In genomic region chr11:3963610-3964415, GRCm38 (mm10) we compare ENCODE assay signal across 8 mouse cellular contexts. TPM values are rescaled to one million over a fixed set of nuclear protein-coding genes. Genes with fewer than 3 reads are reported as not detected.
DNase-seq lines count a peak whose midpoint lies in the region; ATAC-seq and TF ChIP-seq lines count a peak whose summit lies in the region.

TSS of gene Pes1 (plus strand) at chr11:3963975.

- H3K4me2 ChIP-seq in forebrain, embryonic 12.5 days, result peak within 1 kb of the TSS; percentile 86
- H3K4me2 ChIP-seq in heart, postnatal 0 days (ENCODE audit: low read depth, low read length), result peak within 1 kb of the TSS; percentile 74
- peak within 1 kb of the TSS; percentile 70 for H3K4me2 ChIP-seq in liver, embryonic 16.5 days (ENCODE audit: low read depth, low read length)
- H3K4me2 ChIP-seq in neural tube, embryonic 13.5 days, result peak within 1 kb of the TSS; percentile 73

- H3K4me3 ChIP-seq in E14TG2a.4 (replicated peaks; ENCODE audit: low read length), result peak within 1 kb of the TSS; percentile 89
- peak within 1 kb of the TSS; percentile 86 for H3K4me3 ChIP-seq in forebrain, embryonic 12.5 days (replicated peaks)
- peak within 1 kb of the TSS; percentile 75 for H3K4me3 ChIP-seq in heart, postnatal 0 days (ENCODE audit: low read depth, low read length)
- peak within 1 kb of the TSS; percentile 80 for H3K4me3 ChIP-seq in liver, embryonic 16.5 days (ENCODE audit: low read depth, low read length)
- H3K4me3 ChIP-seq in neural tube, embryonic 13.5 days, result peak within 1 kb of the TSS; percentile 74
- H3K4me3 ChIP-seq in testis, adult 2 months (ENCODE audit: control insufficient read depth, low read depth, low read length), result peak within 1 kb of the TSS; percentile 96

- H3K27me3 ChIP-seq in E14TG2a.4 (ENCODE audit: insufficient read depth, low read length), result no peaks in the 10 kb centered on the region
- 0 out of 2 replicates have a peak, but pooled peaks cover 4% of the 10 kb centered on the region for H3K27me3 ChIP-seq in forebrain, embryonic 12.5 days
- no peaks in the 10 kb centered on the region for H3K27me3 ChIP-seq in heart, postnatal 0 days (ENCODE audit: control insufficient read depth, insufficient read depth, low read length)
- no peaks in the 10 kb centered on the region for H3K27me3 ChIP-seq in liver, embryonic 16.5 days (ENCODE audit: control insufficient read depth, insufficient read depth, low read depth, low read length)
- no peaks in the 10 kb centered on the region for H3K27me3 ChIP-seq in neural tube, embryonic 13.5 days
- H3K27me3 ChIP-seq in testis, adult 2 months (ENCODE audit: control insufficient read depth, insufficient read depth, low read length), result no peaks in the 10 kb centered on the region

- peak; percentile 94 for ATAC-seq in forebrain, embryonic 12.5 days (ENCODE audit: low FRiP score)
- peak; percentile 94 for ATAC-seq in heart, postnatal 0 days (ENCODE audit: insufficient read depth, low read depth)
- ATAC-seq in liver, embryonic 16.5 days (ENCODE audit: low read depth), result peak; percentile 91
- ATAC-seq in neural tube, embryonic 13.5 days (ENCODE audit: low read depth), result peak; percentile 95

- WGBS in forebrain, embryonic 12.5 days, result under 1% methylated on average over 31 of the region's 31 CpGs
- under 1% methylated on average over 31 of the region's 31 CpGs for WGBS in heart, postnatal 0 days
- under 1% methylated on average over 31 of the region's 31 CpGs for WGBS in liver, embryonic 16.5 days (ENCODE audit: insufficient replicate concordance)
- under 1% methylated on average over 31 of the region's 31 CpGs for WGBS in neural tube, embryonic 13.5 days

- peak within 1 kb of the TSS; percentile 57 for H3K27ac ChIP-seq in forebrain, embryonic 12.5 days
- peak within 1 kb of the TSS; percentile 83 for H3K27ac ChIP-seq in heart, postnatal 0 days (ENCODE audit: low read depth)
- peak within 1 kb of the TSS; percentile 56 for H3K27ac ChIP-seq in liver, embryonic 16.5 days (ENCODE audit: low read length)
- H3K27ac ChIP-seq in neural tube, embryonic 13.5 days (replicated peaks), result peak within 1 kb of the TSS; percentile 35; the same call in 1 of the 2 replicates
- peak within 1 kb of the TSS; percentile 89 for H3K27ac ChIP-seq in testis, adult 2 months (ENCODE audit: control insufficient read depth, insufficient read depth, low read depth, low read length)

- no peak for TF ChIP-seq CTCF in E14TG2a.4 (conservative IDR thresholded peaks at IDR 0.05; ENCODE audit: low read length)
- no peak for TF ChIP-seq CTCF in heart, postnatal 0 days (IDR thresholded peaks at IDR 0.05; ENCODE audit: low read depth)
- TF ChIP-seq CTCF in testis, adult 2 months (IDR thresholded peaks at IDR 0.05; ENCODE audit: control insufficient read depth, insufficient read depth, insufficient replicate concordance, low read depth, low read length), result no peak

- peak; percentile 66 for TF ChIP-seq POLR2A in testis, adult 2 months (IDR thresholded peaks at IDR 0.05; ENCODE audit: control insufficient read depth, low read depth, low read length)

- H3K36me3 ChIP-seq in E14TG2a.4 (ENCODE audit: insufficient read depth, low read length), result peaks cover 33% of the 10 kb centered on the region
- peaks cover 13% of the 10 kb centered on the region for H3K36me3 ChIP-seq in forebrain, embryonic 12.5 days (replicated peaks)
- H3K36me3 ChIP-seq in heart, postnatal 0 days (replicated peaks; ENCODE audit: control insufficient read depth, insufficient read depth, low read length), result peaks cover 8% of the 10 kb centered on the region
- peaks cover 4% of the 10 kb centered on the region; the same call in 1 of the 2 replicates for H3K36me3 ChIP-seq in liver, embryonic 16.5 days (ENCODE audit: control insufficient read depth, insufficient read depth)
- H3K36me3 ChIP-seq in neural tube, embryonic 13.5 days, result peaks cover 6% of the 10 kb centered on the region
- peaks cover 3% of the 10 kb centered on the region; the same call in 1 of the 2 replicates for H3K36me3 ChIP-seq in testis, adult 2 months (ENCODE audit: control insufficient read depth, insufficient read depth, low read length)

- H3K4me1 ChIP-seq in E14TG2a.4 (replicated peaks; ENCODE audit: low read depth, low read length), result peaks cover 70% of the 10 kb centered on the region
- peaks cover 17% of the 10 kb centered on the region for H3K4me1 ChIP-seq in forebrain, embryonic 12.5 days
- H3K4me1 ChIP-seq in heart, postnatal 0 days (ENCODE audit: control insufficient read depth, insufficient read depth), result peaks cover 11% of the 10 kb centered on the region
- peaks cover 7% of the 10 kb centered on the region for H3K4me1 ChIP-seq in liver, embryonic 16.5 days (ENCODE audit: control insufficient read depth, low read depth, low read length)
- H3K4me1 ChIP-seq in neural tube, embryonic 13.5 days (replicated peaks), result peaks cover 28% of the 10 kb centered on the region
- peaks cover 3% of the 10 kb centered on the region; the same call in 1 of the 2 replicates for H3K4me1 ChIP-seq in testis, adult 2 months (ENCODE audit: control insufficient read depth, insufficient read depth, low read length)

- TF ChIP-seq EP300 in heart, postnatal 0 days (IDR thresholded peaks at IDR 0.05; ENCODE audit: low read depth), result peak; percentile 92

- H3K9ac ChIP-seq in forebrain, embryonic 12.5 days, result peak within 1 kb of the TSS; percentile 83
- H3K9ac ChIP-seq in heart, postnatal 0 days (replicated peaks; ENCODE audit: low read depth, low read length), result peak within 1 kb of the TSS; percentile 74
- peak within 1 kb of the TSS; percentile 69 for H3K9ac ChIP-seq in liver, embryonic 16.5 days (ENCODE audit: low read depth, low read length)
- H3K9ac ChIP-seq in neural tube, embryonic 13.5 days, result peak within 1 kb of the TSS; percentile 79

- H3K9me3 ChIP-seq in E14TG2a.4 (ENCODE audit: low read length), result no peaks in the 10 kb centered on the region
- H3K9me3 ChIP-seq in forebrain, embryonic 12.5 days, result no peaks in the 10 kb centered on the region
- H3K9me3 ChIP-seq in heart, postnatal 0 days (replicated peaks; ENCODE audit: control insufficient read depth, low read length), result no peaks in the 10 kb centered on the region
- no peaks in the 10 kb centered on the region for H3K9me3 ChIP-seq in liver, embryonic 16.5 days (replicated peaks; ENCODE audit: control insufficient read depth, low read length)
- H3K9me3 ChIP-seq in neural tube, embryonic 13.5 days, result no peaks in the 10 kb centered on the region

- peak; percentile 72 for DNase-seq in c-Kit-positive CD71-positive TER-119-negative erythroid progenitor cells, embryonic 14.5 days (ENCODE audit: low read depth)
- DNase-seq in heart, postnatal 0 days (ENCODE audit: low spot score), result peak; percentile 93
- peak; percentile 80 to 88 for DNase-seq in kidney, postnatal 4 days

RNA-seq across cellular contexts. Expression of gene Pes1, which starts in this region (rescaled TPM):
- 81.2 and 92.8 TPM in 2 replicates for polyA plus RNA-seq in forebrain, embryonic 12.5 days (2016; fragmentation: Nextera tagmentation; extraction: Ambion mirVana)
- 24.9 and 39.7 TPM in 2 replicates for total RNA-seq in heart, postnatal 0 days (2014; rRNA removed; ENCODE audit: low replicate concordance)
- 28.8 and 29.8 TPM in 2 replicates for polyA plus RNA-seq in heart, postnatal 0 days (2015; fragmentation: Nextera tagmentation; extraction: Ambion mirVana)
- 32.4 and 37.9 TPM in 2 replicates for polyA plus RNA-seq in liver, embryonic 16.5 days (2015; fragmentation: Nextera tagmentation; extraction: Ambion mirVana)
- polyA plus RNA-seq in neural tube, embryonic 13.5 days (2015; fragmentation: Nextera tagmentation; extraction: Ambion mirVana), result 56.5 and 59.4 TPM in 2 replicates
- 27.1 and 28.5 TPM in 2 replicates for polyA plus RNA-seq in testis, adult 2 months (2012; rRNA removed)

Comparison
In these comparisons a context has a peak if more than half of its experiments do, and no peak if none do; other contexts are left out.
1. Peak in every context shown above with its lines: DNase-seq, ATAC-seq, H3K4me3 ChIP-seq and H3K27ac ChIP-seq.
2. H3K27ac ChIP-seq: peak in every context shown above with its lines; median percentile 89 in testis, adult 2 months; 83 in heart, postnatal 0 days; 57 in forebrain, embryonic 12.5 days; 56 in liver, embryonic 16.5 days; 35 in neural tube, embryonic 13.5 days.